Mouse (Mus musculus) megakaryocyte, embryonic 14.5 days (primary cell): ENCODE data around the gene Colgalt1.

Source experiments
- FLI1 ChIP-seq: IDR thresholded peaks from 2 replicates; pipeline ENCODE4 v1.6.1; 2012; ENCODE audit warnings: low read length, inconsistent platforms, mixed read lengths
- GATA1 ChIP-seq: IDR thresholded peaks from 3 replicates; pipeline ENCODE4 v1.6.1; 2012; ENCODE audit warnings: mixed read lengths, low read length, inconsistent platforms, borderline replicate concordance

- TF ChIP-seq GATA1 (no peak), FLI1 (no peak)
Observed at GRCm38 (mm10) chr8:71602666-71603334, 8.0 kb upstream of the Colgalt1 start.
